14 mouse cellular contexts compared by ENCODE assay signal in the genomic region with DNA sequence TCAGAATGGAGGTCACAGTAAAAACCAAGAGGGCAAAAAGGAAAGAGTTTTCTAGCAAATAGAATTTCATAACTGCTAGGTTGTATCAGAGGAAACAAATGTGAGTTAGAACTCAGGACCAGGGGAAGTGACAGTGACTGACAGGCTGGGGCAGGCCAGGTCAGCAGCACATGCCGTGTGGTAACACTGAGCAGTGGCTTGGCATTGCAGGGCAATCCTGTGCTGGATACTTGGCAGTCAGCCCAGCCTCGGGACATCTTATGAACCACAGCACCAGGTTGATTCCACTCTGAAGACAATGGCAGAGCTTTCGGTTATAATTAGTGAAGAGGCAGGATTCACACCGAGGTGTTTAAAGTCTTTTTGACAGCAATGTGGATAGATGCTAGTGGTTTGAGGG. TPM values are rescaled to one million over a fixed set of nuclear protein-coding genes. Genes with fewer than 3 reads are reported as not detected.
DNase-seq lines count a peak whose midpoint lies in the region; ATAC-seq lines count a peak whose summit lies in the region.
"Had no signal": no experiment of that assay in that cellular context is flagged by ENCODE, and none has a peak within 500 bp of the region (broad histone marks: within the 10 kb centered on the region; RNA-seq: fewer than 3 reads in every experiment).

No protein-coding gene starts in this region.

- H3K9ac ChIP-seq in heart, embryonic 14.5 days (ENCODE audit: low read length), result no peak overlapping the region
- H3K9ac ChIP-seq: forebrain, embryonic 12.5 days; heart, embryonic 13.5 days had no signal

- H3K27ac ChIP-seq in heart, embryonic 14.5 days (replicated peaks in 1 of 2; ENCODE audit: control insufficient read depth in 1 of 2, insufficient read depth in 1 of 2, low read depth in 2 of 2, low read length in 2 of 2), result no peak overlapping the region
- H3K27ac ChIP-seq: forebrain, embryonic 12.5 days; heart, embryonic 13.5 days had no signal

- H3K4me1 ChIP-seq in heart, embryonic 14.5 days (ENCODE audit: control insufficient read depth in 2 of 2, insufficient read depth in 2 of 2, low read length in 2 of 2), result peaks cover 0 to 7% of the 10 kb centered on the region in 2 experiments; a peak in 1 of 4 replicates

- H3K36me3 ChIP-seq in heart, embryonic 14.5 days (ENCODE audit: control insufficient read depth, insufficient read depth, low read length), result no peaks in the 10 kb centered on the region
- H3K36me3 ChIP-seq: forebrain, embryonic 12.5 days; heart, embryonic 13.5 days had no signal

- H3K4me2 ChIP-seq in heart, embryonic 14.5 days (ENCODE audit: low read length), result no peak overlapping the region
- H3K4me2 ChIP-seq: forebrain, embryonic 12.5 days; heart, embryonic 13.5 days had no signal

- 29% methylated on average over 4 of the region's 4 CpGs for WGBS in heart, embryonic 14.5 days

- DNase-seq in adrenal gland, postnatal 10 days, result peak; percentile 24
- no peak for DNase-seq in adrenal gland, postnatal 4 days (ENCODE audit: low spot score in 2 of 2)
- peak; percentile 48 for DNase-seq in kidney, postnatal 10 days
- no peak for DNase-seq in kidney, adult 9 months
- peak; percentile 40 for DNase-seq in 3T3-L1 (ENCODE audit: low read depth, low spot score)
- no peak for DNase-seq in ovary, postnatal 36 days (ENCODE audit: low spot score)
- DNase-seq in T-cell, adult 2 months (ENCODE audit: low spot score), result no peak
- DNase-seq: B cell, adult 2 months; lung, postnatal 14 days; thymus, postnatal 14 days had no signal

- H3K27me3 ChIP-seq in heart, embryonic 14.5 days (ENCODE audit: control insufficient read depth, insufficient read depth, low read length), result 0 out of 2 replicates have a peak, but pooled peaks cover 3% of the 10 kb centered on the region

- no peaks in the 10 kb centered on the region for H3K9me3 ChIP-seq in heart, embryonic 14.5 days (ENCODE audit: control insufficient read depth, low read length)
- H3K9me3 ChIP-seq: forebrain, embryonic 12.5 days; heart, embryonic 13.5 days had no signal

- 0 out of 2 replicates have a peak, but pooled peaks have one; percentile 49 for ATAC-seq in heart, embryonic 14.5 days (ENCODE audit: insufficient number of reproducible peaks, insufficient read depth, low FRiP score, low read depth)
- ATAC-seq: Patski had no signal

- H3K4me3 ChIP-seq in heart, embryonic 14.5 days (ENCODE audit: control insufficient read depth in 1 of 2, insufficient read depth in 1 of 2, low read depth in 1 of 2, low read length in 2 of 2), result no peak overlapping the region
- H3K4me3 ChIP-seq: forebrain, embryonic 12.5 days; heart, embryonic 13.5 days had no signal

RNA-seq across cellular contexts. Expression of gene Rybp, which starts 11.7 kb away (rescaled TPM):
- 10 to 100 TPM; 21.4 to 30.1 TPM for total RNA-seq in adrenal gland, postnatal 10 days (2021)
- total RNA-seq in adrenal gland, postnatal 4 days (2021), result 10 to 100 TPM; 34.1 to 34.7 TPM
- 7.5 and 8.3 TPM in 2 replicates for polyA plus RNA-seq in heart, embryonic 14.5 days (2014; fragmentation: Nextera tagmentation; extraction: Ambion mirVana)

Comparison
In these comparisons a context has a peak if more than half of its experiments do, and no peak if none do; other contexts are left out.
1. DNase-seq: peak in adrenal gland, postnatal 10 days (single experiment), kidney, postnatal 10 days (single experiment) and 3T3-L1 (single experiment); none in adrenal gland, postnatal 4 days (0 of 2), kidney, adult 9 months (single experiment), ovary, postnatal 36 days (single experiment) and T-cell, adult 2 months (single experiment).